Mouse (Mus musculus): Measurements from ENCODE around the gene H2-DMb1.

Gene H2-DMb1

DNA sequence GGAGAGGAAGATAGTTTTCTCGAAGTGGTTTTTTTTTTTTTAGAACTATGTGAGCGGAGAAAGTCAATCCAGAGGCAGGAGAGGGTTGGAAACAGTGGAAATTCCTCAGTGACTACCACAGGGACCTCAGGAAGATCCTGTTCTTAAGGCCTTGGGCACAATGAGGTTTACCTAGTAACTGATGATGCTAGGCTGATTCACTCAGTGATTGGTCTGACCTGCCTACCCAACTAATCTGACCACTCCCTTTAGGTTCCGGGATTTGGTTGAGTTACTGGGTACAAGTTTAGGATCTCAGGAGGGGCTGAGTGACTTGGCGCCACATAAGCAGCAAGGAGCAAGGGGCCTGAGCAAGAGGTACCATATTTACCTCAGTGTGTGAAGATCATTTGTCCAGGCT lies at the start of gene H2-DMb1:
TSS of gene H2-DMb1 (plus strand) at position 150 of the 400 bp plus-strand sequence.
- in situ Hi-C loops (cut with MboI, MseI) = no loop called here

DNA sequence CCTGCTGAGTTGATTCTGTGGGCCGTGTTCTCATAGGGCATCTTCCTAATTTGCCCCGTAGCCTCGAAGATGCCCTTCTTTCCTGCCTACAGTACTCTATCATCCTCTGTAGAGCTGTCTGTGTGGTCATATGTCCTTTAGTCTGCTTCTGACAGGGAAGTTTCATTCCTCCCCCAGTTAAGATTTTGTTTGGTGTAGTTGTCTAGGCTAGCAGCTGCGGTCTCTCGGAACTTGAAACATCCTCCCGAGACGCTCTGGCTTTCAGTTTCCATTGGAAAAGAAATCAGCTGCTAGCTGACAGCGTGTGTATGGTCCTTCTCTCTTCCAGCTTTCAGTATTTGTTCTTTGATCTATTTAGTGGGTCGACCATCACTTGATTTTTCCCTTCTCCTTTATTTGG lies 48.1 kb upstream of the H2-DMb1 start:
- in situ Hi-C loops (cut with MboI, MseI) = no loop called here

GRCm38 (mm10) chr17:34106555-34106954 lies 46.3 kb upstream of the H2-DMb1 start:
- in situ Hi-C loops (cut with MboI, MseI) = no loop called here

- in situ Hi-C loops (cut with MboI, MseI) = no loop called here
Observed at GRCm38 (mm10) chr17:34107109-34107867, 45.6 kb upstream of the H2-DMb1 start.

GRCm38 (mm10) chr17:34108460-34108859 lies 44.4 kb upstream of the H2-DMb1 start:
- in situ Hi-C loops (cut with MboI, MseI) = no loop called here

GRCm38 (mm10) chr17:34109038-34109805 lies 43.6 kb upstream of the H2-DMb1 start:
- in situ Hi-C loops (cut with MboI, MseI) = no loop called here

DNA sequence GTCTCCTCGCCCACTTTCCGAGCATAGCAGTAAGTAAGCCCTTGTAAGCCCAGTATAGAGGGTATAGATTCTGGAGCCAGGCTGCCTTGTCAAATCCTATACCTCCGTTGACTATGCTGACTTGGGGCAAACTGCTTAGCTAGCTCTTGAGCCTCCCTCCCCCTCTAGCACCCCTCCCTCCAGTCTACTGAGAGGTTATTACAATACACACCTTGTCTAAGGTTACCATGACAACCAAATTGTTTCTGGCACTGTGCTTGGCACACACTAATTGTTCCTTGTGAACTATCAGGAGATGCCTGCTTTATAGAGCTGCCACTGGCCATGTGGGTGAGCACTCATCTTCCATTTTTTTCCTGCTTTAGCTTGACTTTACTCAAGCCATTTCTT lies 43.1 kb upstream of the H2-DMb1 start:
- in situ Hi-C loops (cut with MboI, MseI) = no loop called here

DNA sequence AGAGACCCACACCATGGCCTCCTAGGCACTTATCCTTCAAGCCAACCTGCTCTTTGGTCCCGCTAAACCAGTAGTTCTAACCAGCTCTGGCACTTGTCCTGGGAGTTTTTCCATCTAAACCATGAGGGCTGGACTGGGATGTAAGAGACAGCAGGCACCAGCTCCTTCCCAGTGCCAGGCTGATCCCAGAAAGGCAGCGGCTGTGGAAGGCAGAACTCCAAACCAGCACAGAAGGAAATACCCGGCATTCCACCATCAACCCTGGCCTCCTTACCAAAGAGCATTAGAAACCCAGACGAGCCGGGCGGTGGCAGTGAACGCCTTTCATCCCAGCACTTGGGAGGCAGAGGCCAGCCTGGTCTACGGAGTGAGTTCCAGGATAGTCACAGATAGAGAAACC lies 42.6 kb upstream of the H2-DMb1 start:
- in situ Hi-C loops (cut with MboI, MseI) = no loop called here

GRCm38 (mm10) chr17:34114114-34114513 lies 38.8 kb upstream of the H2-DMb1 start:
- in situ Hi-C loops (cut with MboI, MseI) = no loop called here

DNA sequence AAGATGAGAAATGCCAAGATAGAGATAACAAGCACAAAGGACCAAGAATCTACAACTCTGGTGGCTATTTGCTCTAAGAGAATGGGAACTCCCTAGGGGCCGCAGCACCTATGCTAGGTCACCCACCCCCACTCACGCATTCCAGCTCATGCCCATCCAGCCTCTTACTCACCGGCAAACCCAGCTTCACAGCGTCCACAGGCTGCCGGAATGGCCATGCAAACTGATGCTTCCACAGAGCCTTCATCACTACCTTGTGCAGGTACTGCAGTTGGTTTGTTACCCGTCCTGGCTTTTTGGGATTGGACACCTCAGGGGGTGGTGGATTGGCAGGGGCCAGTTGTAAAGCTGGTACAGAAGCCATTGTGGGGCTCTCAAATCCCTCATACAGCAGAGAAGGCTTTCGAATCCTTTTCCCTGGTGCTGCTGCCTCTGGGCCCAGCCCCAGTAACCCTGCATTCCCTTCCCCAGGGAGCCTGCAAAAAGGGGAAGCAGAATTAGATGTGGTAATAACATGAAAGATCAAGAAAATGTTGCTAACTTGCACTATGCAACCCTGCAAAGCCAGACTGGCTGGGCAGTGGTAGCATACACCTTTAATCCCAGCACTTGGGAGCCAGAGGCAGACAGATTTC lies 36.0 kb upstream of the H2-DMb1 start:
- in situ Hi-C loops (cut with MboI, MseI) = no loop called here

- in situ Hi-C loops (cut with MboI, MseI) = no loop called here
Observed at GRCm38 (mm10) chr17:34117421-34118112, 35.3 kb upstream of the H2-DMb1 start.

- in situ Hi-C loops (cut with MboI, MseI) = no loop called here
Observed at GRCm38 (mm10) chr17:34118113-34118872, 34.6 kb upstream of the H2-DMb1 start.

DNA sequence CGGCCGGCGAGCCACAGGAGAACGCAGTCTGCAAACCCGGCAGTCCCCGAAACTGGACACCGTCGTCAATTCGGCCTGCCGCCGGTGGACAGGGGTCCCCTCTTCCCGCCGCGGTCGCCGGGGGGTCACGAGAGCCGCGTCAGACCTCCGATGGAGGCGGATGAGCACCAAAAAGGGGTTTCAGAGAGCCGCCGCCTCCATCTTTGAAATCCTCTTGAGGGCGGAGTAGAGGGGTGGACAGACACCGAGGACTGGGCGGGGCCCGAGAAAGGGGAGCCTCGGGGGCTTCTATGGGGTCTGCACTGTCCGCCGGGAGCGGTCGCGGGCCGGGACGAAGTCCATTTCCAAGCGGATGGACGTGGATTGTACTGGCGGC lies 34.0 kb upstream of the H2-DMb1 start:
- in situ Hi-C loops (cut with MboI, MseI) = no loop called here

DNA sequence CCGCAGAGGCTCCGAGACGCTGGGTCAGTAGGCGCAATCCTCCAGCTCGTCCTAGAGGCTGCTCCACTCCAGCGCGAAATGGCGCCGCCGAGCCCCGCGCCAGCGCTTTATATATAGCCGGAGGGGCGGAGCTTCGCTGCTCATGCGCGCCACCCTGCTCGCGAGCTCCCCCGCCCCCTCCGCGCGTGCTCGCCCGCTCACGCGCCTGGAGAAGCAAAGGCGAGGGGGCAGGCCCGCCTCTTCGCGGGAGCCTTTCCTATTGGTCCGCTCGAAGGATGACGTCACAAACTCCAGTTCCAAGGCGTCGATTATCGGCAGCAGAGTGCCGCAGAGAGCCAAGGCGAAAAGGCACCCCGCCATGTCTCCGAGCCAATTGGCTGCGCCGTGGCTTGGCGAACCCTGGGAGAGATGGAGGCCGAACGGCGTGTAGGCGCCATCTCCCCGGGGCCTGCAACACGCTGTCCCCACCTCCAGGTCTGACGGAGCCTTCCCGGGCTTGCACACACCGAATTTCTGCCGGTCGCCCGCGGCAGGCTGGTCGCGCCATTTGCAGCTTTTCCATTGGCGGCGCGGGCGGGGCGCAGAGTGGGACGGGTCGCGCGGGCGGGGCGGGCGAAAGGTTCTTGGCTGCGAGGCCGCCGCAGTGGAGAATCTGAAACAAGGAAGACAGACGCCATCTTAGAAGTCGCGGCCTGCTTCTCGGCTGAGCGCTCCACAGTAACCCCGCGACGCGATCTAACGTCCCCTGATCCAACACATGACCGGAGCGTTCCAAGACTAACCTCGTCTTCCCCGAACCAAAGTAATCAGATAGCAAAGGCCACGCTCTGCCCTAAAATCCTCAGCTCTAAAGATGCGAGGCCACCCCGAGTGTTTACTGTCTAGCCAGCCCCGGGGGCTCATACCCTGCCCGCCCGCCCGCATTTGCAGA lies 33.4 kb upstream of the H2-DMb1 start, which contains the start of gene H2-DMa:
TSS of gene H2-DMa (plus strand) at position 293 of the 931 bp plus-strand sequence.
- in situ Hi-C loops (cut with MboI, MseI) = no loop called here

GRCm38 (mm10) chr17:34120180-34120723 lies 32.6 kb upstream of the H2-DMb1 start:
- in situ Hi-C loops (cut with MboI, MseI) = no loop called here

DNA sequence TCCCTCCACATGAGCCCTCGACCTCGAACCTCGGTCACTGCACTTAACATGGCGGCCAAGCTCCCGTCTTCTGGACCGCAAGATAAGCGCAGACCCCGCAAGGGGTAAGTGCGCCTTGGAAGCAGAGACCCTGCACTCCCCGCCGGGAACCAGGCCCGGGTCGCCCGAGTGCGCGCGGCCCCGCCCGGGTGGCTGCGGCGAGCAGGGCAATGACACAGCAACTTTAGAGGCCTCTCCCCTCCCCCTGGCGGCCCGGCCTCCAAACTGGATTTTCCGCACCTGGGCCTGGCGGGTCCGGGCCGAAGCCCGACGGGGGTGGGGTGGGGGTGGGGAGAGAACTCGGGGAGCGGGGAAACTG lies 32.1 kb upstream of the H2-DMb1 start:
- in situ Hi-C loops (cut with MboI, MseI) = no loop called here

DNA sequence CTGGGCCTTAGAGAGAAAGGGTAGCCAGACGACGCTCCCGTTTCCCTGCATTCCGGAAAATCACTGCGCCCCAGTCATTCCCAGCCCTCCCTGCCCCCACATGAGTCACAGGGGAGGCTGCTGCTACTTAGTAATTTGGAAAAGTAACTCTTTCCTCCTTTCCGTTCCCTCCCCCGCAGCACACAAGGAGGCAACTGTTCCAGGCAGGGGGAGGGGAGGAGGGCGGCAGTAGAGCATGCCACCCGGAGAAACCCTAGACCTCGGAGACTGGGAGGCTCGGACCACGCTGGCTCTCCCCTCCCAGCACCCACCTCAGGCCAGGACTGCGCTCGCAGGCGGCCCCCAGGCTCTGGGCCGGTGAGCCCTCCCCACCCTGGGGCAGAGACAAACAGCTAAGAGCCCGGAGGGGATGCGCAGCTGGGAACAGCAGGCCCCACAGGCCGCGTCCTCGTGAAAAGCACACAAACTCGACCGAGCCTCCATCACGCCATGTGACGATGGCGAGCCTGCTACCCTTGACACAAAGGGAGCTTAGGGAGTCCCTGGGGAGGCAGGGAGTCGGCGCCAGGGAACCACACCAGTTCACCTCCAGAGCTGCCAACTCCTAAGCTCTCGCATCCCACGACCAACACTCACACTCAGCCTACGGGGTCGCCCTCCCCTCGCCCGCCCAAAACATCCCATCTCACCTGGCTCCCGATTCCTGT lies 31.5 kb upstream of the H2-DMb1 start:
- in situ Hi-C loops (cut with MboI, MseI) = no loop called here

- in situ Hi-C loops (cut with MboI, MseI) = no loop called here
Observed at GRCm38 (mm10) chr17:34121879-34122187, 31.0 kb upstream of the H2-DMb1 start.

DNA sequence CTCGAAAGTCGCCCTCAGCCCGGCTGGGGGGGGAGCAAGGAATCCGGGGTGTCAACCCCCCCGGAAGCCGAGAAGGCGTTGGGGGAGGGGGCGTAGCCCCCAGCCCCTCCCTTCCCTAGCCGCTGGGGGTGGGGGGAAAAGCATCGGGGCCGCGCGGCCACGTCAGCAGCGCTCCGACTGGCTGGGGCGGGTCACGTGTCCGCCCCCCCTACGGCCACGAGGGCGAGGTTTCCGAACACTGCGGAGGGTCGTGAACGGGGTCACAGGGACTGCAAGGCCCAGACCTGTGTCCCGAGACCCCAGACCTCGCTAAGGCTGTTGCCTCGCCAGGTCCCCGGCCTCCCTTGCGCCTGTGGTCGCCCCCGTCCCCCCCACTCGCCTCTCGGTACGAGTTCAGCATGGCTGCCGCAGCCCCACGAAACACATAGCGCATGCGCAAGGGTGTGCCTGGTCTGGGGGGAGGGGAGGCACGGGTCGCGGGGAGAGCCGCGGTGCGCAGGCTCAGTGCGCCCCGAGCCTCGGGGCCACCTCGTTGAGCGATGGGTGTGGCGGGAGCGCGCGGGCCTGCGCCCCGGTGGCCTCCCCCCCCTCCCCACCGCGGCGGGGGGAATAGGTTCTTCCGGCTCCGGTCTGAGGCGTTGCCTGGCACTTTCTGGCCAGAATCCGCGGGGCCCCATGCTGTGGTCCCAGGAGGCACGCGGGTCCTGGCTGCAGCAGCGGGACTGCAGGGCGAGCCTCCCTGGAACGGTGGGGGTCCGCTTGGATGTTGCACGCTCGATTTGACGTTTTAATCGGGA lies 30.5 kb upstream of the H2-DMb1 start, which contains the start of gene Brd2:
TSS of gene Brd2 (minus strand) at position 447 of the 797 bp plus-strand sequence.
- in situ Hi-C loops (cut with MboI, MseI) = no loop called here

All from T-helper 1 cell (primary cell).